In genomic region chr5:110996835-110997539, GRCm38 (mm10) we compare ENCODE assay signal across 17 mouse cellular contexts.
DNase-seq lines count a peak whose midpoint lies in the region; ATAC-seq and TF ChIP-seq lines count a peak whose summit lies in the region.
"Had no signal": no experiment of that assay in that cellular context is flagged by ENCODE, and none has a peak within 500 bp of the region (broad histone marks: within the 10 kb centered on the region; RNA-seq: fewer than 3 reads in every experiment).

No protein-coding gene starts in this region.

- no peak overlapping the region; the same call in 1 of the 2 replicates for H3K9ac ChIP-seq in hindbrain, embryonic 16.5 days (ENCODE audit: low read depth, low read length)
- H3K9ac ChIP-seq: embryonic facial prominence, embryonic 15.5 days; heart, embryonic 13.5 days; liver, embryonic 14.5 days had no signal

- H3K4me1 ChIP-seq in hindbrain, embryonic 16.5 days (ENCODE audit: control insufficient read depth, insufficient read depth, low read depth, low read length): peaks cover 13% of the 10 kb centered on the region

- TF ChIP-seq CTCF in gastrocnemius, adult 2 months (IDR thresholded peaks at IDR 0.05): no peak

- ATAC-seq in hindbrain, embryonic 16.5 days: peak; percentile 34; the same call in 1 of the 2 replicates
- ATAC-seq: inflammation-experienced regulatory T-cells, adult 6 months had no signal

- WGBS in hindbrain, embryonic 16.5 days: 53% methylated on average over 13 of the region's 13 CpGs

- peak overlapping the region; percentile 79; the same call in 1 of the 2 replicates for H3K27ac ChIP-seq in gastrocnemius, adult 2 months
- peak overlapping the region; percentile 55 for H3K27ac ChIP-seq in hindbrain, embryonic 16.5 days (ENCODE audit: low read depth, low read length)
- H3K27ac ChIP-seq: embryonic facial prominence, embryonic 15.5 days; heart, embryonic 13.5 days; liver, embryonic 14.5 days; macrophage; stomach, postnatal 0 days had no signal

- H3K27me3 ChIP-seq in hindbrain, embryonic 16.5 days (replicated peaks; ENCODE audit: control insufficient read depth, insufficient read depth, low read length): no peaks in the 10 kb centered on the region
- H3K27me3 ChIP-seq: embryonic facial prominence, embryonic 15.5 days; heart, embryonic 13.5 days had no signal

- intact Hi-C loops in gastrocnemius, adult 2 months (cut with DNase I): no loop called here

- H3K9me3 ChIP-seq in hindbrain, embryonic 16.5 days (ENCODE audit: control insufficient read depth, low read length): no peaks in the 10 kb centered on the region
- H3K9me3 ChIP-seq: embryonic facial prominence, embryonic 15.5 days; heart, embryonic 13.5 days had no signal

- H3K4me3 ChIP-seq in gastrocnemius, adult 2 months: peak overlapping the region; percentile 1; the same call in 1 of the 2 replicates
- H3K4me3 ChIP-seq in hindbrain, embryonic 16.5 days (ENCODE audit: low read length): no peak overlapping the region
- H3K4me3 ChIP-seq: embryonic facial prominence, embryonic 15.5 days; heart, embryonic 13.5 days had no signal

- H3K4me2 ChIP-seq in hindbrain, embryonic 16.5 days (ENCODE audit: low read length): peak overlapping the region; percentile 14; the same call in 1 of the 2 replicates
- H3K4me2 ChIP-seq: embryonic facial prominence, embryonic 15.5 days; heart, embryonic 13.5 days had no signal

- no peak for DNase-seq in gastrocnemius, adult 2 months
- DNase-seq in gastrocnemius, adult 8-10 months (ENCODE audit: low spot score in 2 of 2): no peak
- DNase-seq in retina, embryonic 14.5 days (ENCODE audit: low spot score): peak; percentile 30
- no peak for DNase-seq in retina, postnatal 1 day
- DNase-seq in right cerebral cortex, postnatal 4 days: peak; percentile 29
- DNase-seq in spleen, postnatal 14 days (ENCODE audit: low spot score in 2 of 2): no peak
- DNase-seq: adrenal gland, postnatal 10 days; cerebellum, adult 11 months; gastrocnemius, postnatal 14 days; kidney, postnatal 10 days had no signal

- no peaks in the 10 kb centered on the region for H3K36me3 ChIP-seq in hindbrain, embryonic 16.5 days (ENCODE audit: control insufficient read depth, insufficient read depth, low read length)
- H3K36me3 ChIP-seq: embryonic facial prominence, embryonic 15.5 days; heart, embryonic 13.5 days had no signal

Comparison
In these comparisons a context has a peak if more than half of its experiments do, and no peak if none do; other contexts are left out.
1. DNase-seq: peak in retina, embryonic 14.5 days (single experiment) and right cerebral cortex, postnatal 4 days (single experiment); none in gastrocnemius, adult 2 months (single experiment), gastrocnemius, adult 8-10 months (0 of 2), retina, postnatal 1 day (single experiment) and spleen, postnatal 14 days (0 of 2).